Mouse (Mus musculus) hindbrain, embryonic 14.5 days (tissue): Measurements from ENCODE around the gene Col6a3. TPM values are rescaled to one million over a fixed set of nuclear protein-coding genes. Genes with fewer than 3 reads are reported as not detected.
A peak's percentile ranks its signal among the peaks of the same experiment; 100 is the strongest.

ENCODE experiments used
- ATAC-seq: fragments of 200-750 bp; cut with Nextera tagmentation; 2 replicates; pipeline ENCODE4 v1.8.0; 2017; ENCODE audit warnings: moderate number of reproducible peaks, mild to moderate bottlenecking, moderate TSS enrichment, moderate library complexity; ENCODE audit not compliant: low FRiP score
- DNase-seq: peaks from one replicate; pipeline ENCODE4 v3.0.0-alpha.2; 2015; ENCODE audit warnings: low spot score
- H3K27ac ChIP-seq: fragments of 300-500 bp; sonication (generic); 2 replicates; pipeline ENCODE4 v1.5.1; 2014; ENCODE audit warnings: mild to moderate bottlenecking, moderate library complexity
- H3K27me3 ChIP-seq: fragments of 300-500 bp; sonication (generic); 2 replicates; pipeline ENCODE4 v1.6.1; 2014; ENCODE audit warnings: mild to moderate bottlenecking, low read length, mixed read lengths; ENCODE audit not compliant: control insufficient read depth, insufficient read depth
- H3K36me3 ChIP-seq: fragments of 300-500 bp; sonication (generic); replicated peaks from 2 replicates; pipeline ENCODE4 v1.6.1; 2014; ENCODE audit not compliant: control insufficient read depth, insufficient read depth
- H3K4me1 ChIP-seq: fragments of 300-500 bp; sonication (generic); replicated peaks from 2 replicates; pipeline ENCODE4 v1.6.1; 2014; ENCODE audit warnings: antibody characterized with exemption, low read length, mixed read lengths; ENCODE audit not compliant: control insufficient read depth, insufficient read depth
- H3K4me2 ChIP-seq: fragments of 300-500 bp; sonication (generic); replicated peaks from 2 replicates; pipeline ENCODE4 v1.6.1; 2014; ENCODE audit warnings: mild to moderate bottlenecking, moderate library complexity
- H3K4me3 ChIP-seq: fragments of 300-500 bp; sonication (generic); replicated peaks from 2 replicates; pipeline ENCODE4 v1.5.1; 2014; ENCODE audit warnings: mild to moderate bottlenecking, low read length
- H3K9ac ChIP-seq: fragments of 300-500 bp; sonication (generic); 2 replicates; pipeline ENCODE4 v1.6.1; 2014
- H3K9me3 ChIP-seq: fragments of 300-500 bp; sonication (generic); 2 replicates; pipeline ENCODE4 v1.6.1; 2016; ENCODE audit warnings: low read length; ENCODE audit not compliant: control insufficient read depth
- WGBS: fragments of 180-500 bp; shearing (Covaris S2); extraction: QIAGEN DNeasy Blood & Tissue Kit; methylation state at CpG from one replicate; pipeline ENCODE4 v1.1.7; 2014; 5-methylcytosine and 5-hydroxymethylcytosine counted together
- polyA plus RNA-seq: library from polyadenylated mRNA; unstranded; fragments of >200 nt; fragmentation: Nextera tagmentation; extraction: Ambion mirVana; gene quantifications from 2 replicates; pipeline ENCODE4 v1.2.1, GENCODE M21; 2014

Gene Col6a3
- polyA plus RNA-seq, 1 experiment from 2014 or later = 11.9 TPM

- Histone ChIP-seq H3K36me3 (no peaks in the 10 kb centered on the region), H3K9ac (no peak overlapping the region), H3K27me3 (no peaks in the 10 kb centered on the region), H3K4me2 (no peak overlapping the region), H3K9me3 (no peaks in the 10 kb centered on the region), H3K27ac (no peak overlapping the region), H3K4me1 (no peaks in the 10 kb centered on the region; the same call in 1 of the 2 replicates), H3K4me3 (no peak overlapping the region)
- DNase-seq = no peak
- 71% methylated on average over 10 of the region's 10 CpGs for WGBS
- no peak for ATAC-seq
These were observed 1.4 kb upstream of the Col6a3 start for GRCm38 (mm10) chr1:90845206-90845605.

DNA sequence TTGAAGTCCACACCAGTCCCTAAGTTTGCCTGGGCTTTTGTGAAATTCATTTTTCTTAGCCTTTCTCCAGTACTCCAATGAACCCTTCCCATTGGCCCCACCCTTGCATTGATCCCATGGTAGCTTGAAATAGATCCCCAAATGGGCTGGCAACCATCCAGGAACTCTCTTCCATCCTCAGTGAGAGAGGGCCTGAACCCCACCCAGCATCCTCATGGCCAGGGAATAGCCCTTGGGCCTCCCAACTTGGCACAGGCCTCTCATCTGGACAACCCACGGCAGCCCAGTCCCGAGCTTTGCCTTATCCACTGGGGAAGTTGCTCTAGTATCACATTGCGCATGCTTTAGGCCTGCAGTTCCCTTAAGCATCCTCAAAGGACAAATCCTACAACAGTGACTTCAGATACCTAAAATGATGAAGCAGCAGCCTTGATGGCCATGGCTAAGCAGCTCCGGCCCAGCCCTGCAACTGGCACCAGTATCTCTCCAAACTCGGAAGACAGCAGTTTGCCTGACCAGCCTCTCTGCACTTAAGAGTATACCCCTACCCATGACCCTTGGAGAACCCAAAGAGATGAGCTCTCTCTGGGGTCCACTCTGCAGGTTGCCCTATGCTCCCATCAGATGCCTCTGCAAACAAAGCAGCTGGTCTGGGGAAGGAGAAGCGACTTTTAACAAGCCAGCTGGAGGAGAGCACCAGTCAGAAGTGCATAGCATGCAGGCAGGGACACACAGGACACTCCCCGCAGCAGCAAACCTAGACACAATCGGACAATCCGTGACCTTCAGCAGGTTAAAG is 783 bp downstream of the Col6a3 start:
- Histone ChIP-seq H3K9me3 (no peaks in the 10 kb centered on the region), H3K27ac (no peak overlapping the region), H3K4me3 (peak overlapping the region; percentile 7; the same call in 1 of the 2 replicates), H3K36me3 (no peaks in the 10 kb centered on the region), H3K9ac (no peak overlapping the region), H3K27me3 (no peaks in the 10 kb centered on the region), H3K4me1 (no peaks in the 10 kb centered on the region), H3K4me2 (peak overlapping the region; percentile 7; the same call in 1 of the 2 replicates)
- DNase-seq (no peak), ATAC-seq (no peak)
- WGBS = 79% methylated on average over 9 of the region's 9 CpGs

DNA sequence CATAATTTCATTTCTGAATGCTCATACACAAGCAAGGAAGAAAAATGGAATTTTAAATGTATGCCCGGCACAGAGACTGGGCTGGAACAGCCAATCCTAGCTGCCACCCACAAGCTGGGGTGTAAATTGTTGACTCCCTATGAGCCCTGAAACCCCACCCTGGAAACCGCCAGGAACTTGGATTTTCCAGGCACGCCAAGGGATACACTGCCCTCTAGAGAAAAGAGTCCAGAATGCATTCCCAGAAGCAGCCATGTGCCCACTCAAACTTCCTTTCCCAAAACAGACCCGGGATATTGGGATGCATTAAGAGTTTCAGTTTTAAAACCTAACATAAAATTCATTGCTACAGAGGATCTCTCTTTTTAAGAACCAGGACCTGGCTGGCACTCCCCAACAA is 3.5 kb downstream of the Col6a3 start:
- Histone ChIP-seq H3K36me3 (no peaks in the 10 kb centered on the region), H3K27ac (no peak overlapping the region), H3K4me3 (no peak overlapping the region), H3K4me2 (no peak overlapping the region), H3K4me1 (no peaks in the 10 kb centered on the region), H3K27me3 (no peaks in the 10 kb centered on the region), H3K9ac (no peak overlapping the region), H3K9me3 (no peaks in the 10 kb centered on the region)
- DNase-seq (peak; percentile 69), ATAC-seq (no peak)
- WGBS = 19% methylated on average over 4 of the region's 4 CpGs

GRCm38 (mm10) chr1:90838657-90839056 is 5.1 kb downstream of the Col6a3 start:
- no peak overlapping the region for H3K4me3 ChIP-seq
- no peak overlapping the region for H3K9ac ChIP-seq
- H3K27ac ChIP-seq = no peak overlapping the region
- H3K4me2 ChIP-seq = no peak overlapping the region
- H3K9me3 ChIP-seq = no peaks in the 10 kb centered on the region
- no peaks in the 10 kb centered on the region for H3K27me3 ChIP-seq
- H3K36me3 ChIP-seq = no peaks in the 10 kb centered on the region
- DNase-seq = no peak
- WGBS = 86% methylated on average over 4 of the region's 4 CpGs
- no peak for ATAC-seq
- H3K4me1 ChIP-seq = no peaks in the 10 kb centered on the region

GRCm38 (mm10) chr1:90838221-90838620 is 5.5 kb downstream of the Col6a3 start:
- Histone ChIP-seq H3K27ac (no peak overlapping the region), H3K36me3 (no peaks in the 10 kb centered on the region), H3K9me3 (no peaks in the 10 kb centered on the region), H3K4me3 (no peak overlapping the region), H3K4me2 (no peak overlapping the region), H3K9ac (no peak overlapping the region), H3K4me1 (no peaks in the 10 kb centered on the region), H3K27me3 (no peaks in the 10 kb centered on the region)
- no peak for ATAC-seq
- no peak for DNase-seq
- WGBS = 71% methylated on average over 12 of the region's 12 CpGs

- H3K9ac ChIP-seq = no peak overlapping the region
- H3K36me3 ChIP-seq = no peaks in the 10 kb centered on the region
- DNase-seq = no peak
- H3K27me3 ChIP-seq = no peaks in the 10 kb centered on the region
- no peak overlapping the region for H3K27ac ChIP-seq
- no peaks in the 10 kb centered on the region for H3K4me1 ChIP-seq
- H3K9me3 ChIP-seq = no peaks in the 10 kb centered on the region
- no peak overlapping the region for H3K4me3 ChIP-seq
- 67% methylated on average over 5 of the region's 5 CpGs for WGBS
- H3K4me2 ChIP-seq = no peak overlapping the region
- ATAC-seq = no peak
These were observed 7.5 kb downstream of the Col6a3 start for GRCm38 (mm10) chr1:90836178-90836740.

DNA sequence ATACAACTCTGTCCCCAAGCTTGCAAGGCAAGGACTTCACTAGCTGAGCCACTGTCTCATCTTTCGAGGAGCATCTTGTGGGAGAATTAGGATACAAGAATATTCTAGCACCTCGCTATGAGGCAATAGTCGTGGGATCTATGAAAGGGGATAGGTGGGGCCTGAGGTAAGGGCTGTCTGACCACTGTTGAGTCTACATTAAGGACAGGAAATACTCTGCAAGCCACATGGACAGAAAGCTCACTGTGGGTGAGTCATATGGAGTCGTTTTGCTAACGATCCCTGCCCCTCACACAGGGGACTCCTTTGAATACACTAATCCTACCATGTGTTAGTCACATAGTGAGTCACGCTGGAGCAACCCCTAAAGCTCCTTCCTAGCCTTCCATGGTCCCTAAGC is 9.1 kb downstream of the Col6a3 start:
- Histone ChIP-seq H3K9ac (no peak overlapping the region), H3K27ac (no peak overlapping the region), H3K4me2 (no peak overlapping the region), H3K4me3 (no peak overlapping the region), H3K9me3 (no peaks in the 10 kb centered on the region), H3K36me3 (no peaks in the 10 kb centered on the region), H3K4me1 (no peaks in the 10 kb centered on the region), H3K27me3 (no peaks in the 10 kb centered on the region)
- no peak for ATAC-seq
- 71% methylated on average over 6 of the region's 6 CpGs for WGBS
- no peak for DNase-seq

DNA sequence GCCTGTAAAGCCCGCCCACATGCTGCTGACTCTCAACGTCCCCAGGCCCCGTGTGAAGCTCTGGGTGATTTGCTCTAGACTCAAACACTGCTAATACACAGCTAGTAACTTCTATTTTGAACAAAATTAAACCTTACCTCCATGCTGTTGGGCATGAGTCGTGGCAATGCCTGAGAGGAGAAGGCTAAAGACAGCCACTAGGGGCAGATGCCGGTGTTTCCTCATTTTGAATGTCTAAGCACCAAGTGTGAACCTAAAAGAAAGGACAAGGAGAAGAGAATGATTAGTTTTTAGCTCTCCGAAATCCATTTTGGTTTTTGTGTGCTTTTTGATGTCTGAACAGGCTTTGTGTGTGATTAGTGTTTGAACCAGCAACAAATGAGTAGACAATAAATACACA is 13.8 kb downstream of the Col6a3 start:
- Histone ChIP-seq H3K4me3 (no peak overlapping the region), H3K9ac (no peak overlapping the region), H3K4me1 (no peaks in the 10 kb centered on the region), H3K36me3 (no peaks in the 10 kb centered on the region), H3K9me3 (no peaks in the 10 kb centered on the region), H3K27me3 (no peaks in the 10 kb centered on the region), H3K27ac (no peak overlapping the region), H3K4me2 (no peak overlapping the region)
- DNase-seq (no peak), ATAC-seq (no peak)
- 59% methylated on average over 6 of the region's 6 CpGs for WGBS

GRCm38 (mm10) chr1:90813226-90813625 is 30.5 kb downstream of the Col6a3 start:
- WGBS = 50% methylated on average over 15 of the region's 15 CpGs
- ATAC-seq = no peak
- Histone ChIP-seq H3K9me3 (no peaks in the 10 kb centered on the region), H3K27me3 (no peaks in the 10 kb centered on the region), H3K36me3 (no peaks in the 10 kb centered on the region), H3K4me1 (no peaks in the 10 kb centered on the region), H3K27ac (no peak overlapping the region), H3K9ac (no peak overlapping the region), H3K4me2 (no peak overlapping the region), H3K4me3 (no peak overlapping the region)
- DNase-seq = no peak
